Mouse (Mus musculus) intestine, embryonic 14.5 days (tissue): ENCODE results near the gene Nt5dc3. TPM values are rescaled to one million over a fixed set of nuclear protein-coding genes. Genes with fewer than 3 reads are reported as not detected.

Source experiments
- ATAC-seq: fragments of 200-750 bp; cut with Nextera tagmentation; replicated peaks from 2 replicates; pipeline ENCODE4 v1.8.0; 2017; ENCODE audit warnings: low read depth, moderate number of reproducible peaks, moderate TSS enrichment, moderate library complexity; ENCODE audit not compliant: low FRiP score, low TSS enrichment
- DNase-seq: peaks from one replicate; pipeline ENCODE4 v3.0.0-alpha.2; 2018; ENCODE audit warnings: low spot score
- H3K27ac ChIP-seq: fragments of 300-500 bp; sonication (generic); 2 replicates; pipeline ENCODE4 v1.5.1; 2014; ENCODE audit warnings: low read depth, mild to moderate bottlenecking, control low read depth
- H3K27me3 ChIP-seq: fragments of 300-500 bp; sonication (generic); replicated peaks from 2 replicates; pipeline ENCODE4 v1.6.1; 2014; ENCODE audit warnings: low read length, control low read depth; ENCODE audit not compliant: control insufficient read depth, insufficient read depth
- H3K36me3 ChIP-seq: fragments of 300-500 bp; sonication (generic); 2 replicates; pipeline ENCODE4 v1.6.1; 2014; ENCODE audit warnings: low read length, control low read depth; ENCODE audit not compliant: control insufficient read depth, insufficient read depth
- H3K4me1 ChIP-seq: fragments of 300-500 bp; sonication (generic); replicated peaks from 2 replicates; pipeline ENCODE4 v1.6.1; 2014; ENCODE audit warnings: low read length, control low read depth, mixed read lengths; ENCODE audit not compliant: control insufficient read depth, insufficient read depth
- H3K4me2 ChIP-seq: fragments of 300-500 bp; sonication (generic); 2 replicates; pipeline ENCODE4 v1.6.1; 2014; ENCODE audit warnings: low read length
- H3K4me3 ChIP-seq: fragments of 300-500 bp; sonication (generic); 2 replicates; pipeline ENCODE4 v1.5.1; 2014; ENCODE audit warnings: low read depth, low read length, control low read depth, mixed read lengths
- H3K9ac ChIP-seq: fragments of 300-500 bp; sonication (generic); 2 replicates; pipeline ENCODE4 v1.6.1; 2014; ENCODE audit warnings: mild to moderate bottlenecking, low read length
- H3K9me3 ChIP-seq: fragments of 300-500 bp; sonication (generic); 2 replicates; pipeline ENCODE4 v1.6.1; 2016; ENCODE audit warnings: low read length, control low read depth; ENCODE audit not compliant: control insufficient read depth
- WGBS: fragments of 180-500 bp; shearing (Covaris S2); extraction: QIAGEN DNeasy Blood & Tissue Kit; methylation state at CpG from one replicate; pipeline ENCODE4 v1.1.7; 2014; 5-methylcytosine and 5-hydroxymethylcytosine counted together
- polyA plus RNA-seq: library from polyadenylated mRNA; unstranded; fragments of >200 nt; fragmentation: Nextera tagmentation; extraction: Ambion mirVana; gene quantifications from 2 replicates; pipeline ENCODE4 v1.2.1, GENCODE M21; 2014

Nt5dc3 gene
- polyA plus RNA-seq, 1 experiment from 2014 or later, result 1.9 TPM

DNA sequence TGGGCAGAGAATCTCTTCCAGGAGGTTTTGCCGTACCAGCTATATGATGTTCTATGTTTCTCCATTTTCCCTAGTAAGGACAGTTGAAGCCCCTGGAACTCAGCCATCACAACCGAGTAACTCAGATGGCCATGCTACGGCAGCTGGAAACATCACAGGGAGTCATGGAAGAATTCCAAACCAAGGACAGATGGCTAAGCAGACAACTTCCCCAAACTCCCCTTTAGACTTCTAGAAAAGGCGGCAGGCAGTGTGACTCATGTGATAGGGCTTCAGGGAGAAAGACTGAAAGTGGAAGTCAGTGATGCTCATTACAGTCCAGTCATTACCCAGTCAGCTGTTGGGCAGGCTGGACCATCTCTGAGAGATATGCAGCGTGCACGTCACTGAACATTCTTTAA lies 6.6 kb upstream of the Nt5dc3 start:
- no peak overlapping the region for H3K9ac ChIP-seq
- DNase-seq, result no peak
- 45% methylated on average over 6 of the region's 6 CpGs for WGBS

DNA sequence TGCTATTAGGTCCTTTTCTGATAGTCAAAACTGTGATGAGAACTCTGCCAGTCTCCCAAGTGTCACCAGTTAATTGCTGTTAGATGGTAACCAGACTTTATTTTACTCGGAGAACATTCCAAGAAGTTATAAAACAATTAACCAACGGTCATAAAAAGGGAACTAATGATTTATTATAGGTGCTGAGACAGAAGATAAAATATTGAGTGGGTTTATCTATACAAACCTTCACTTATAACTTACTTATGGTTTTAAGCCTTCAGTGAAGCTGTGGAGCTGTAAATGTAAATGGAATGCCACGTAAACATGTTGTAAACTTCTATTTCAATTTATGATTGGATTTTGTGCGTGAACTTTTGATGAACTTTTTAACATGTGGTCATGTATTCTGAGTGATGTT lies 5.4 kb upstream of the Nt5dc3 start:
- Histone ChIP-seq H3K4me2 (no peak overlapping the region), H3K27ac (no peak overlapping the region), H3K9me3 (no peaks in the 10 kb centered on the region), H3K27me3 (no peaks in the 10 kb centered on the region), H3K36me3 (no peaks in the 10 kb centered on the region), H3K9ac (no peak overlapping the region), H3K4me1 (peaks cover 24% of the 10 kb centered on the region; the same call in 1 of the 2 replicates), H3K4me3 (no peak overlapping the region)
- ATAC-seq (no peak), DNase-seq (no peak)
- WGBS, result 13% methylated on average over 4 of the region's 4 CpGs

More for the DNA sequence above, 6.6 kb upstream of the Nt5dc3 start:
- H3K4me1 ChIP-seq, result peaks cover 17% of the 10 kb centered on the region; the same call in 1 of the 2 replicates
- no peak for ATAC-seq
- H3K9me3 ChIP-seq, result no peaks in the 10 kb centered on the region
- H3K27me3 ChIP-seq, result no peaks in the 10 kb centered on the region
- H3K4me2 ChIP-seq, result no peak overlapping the region
- H3K36me3 ChIP-seq, result no peaks in the 10 kb centered on the region
- H3K4me3 ChIP-seq, result no peak overlapping the region
- H3K27ac ChIP-seq, result no peak overlapping the region

DNA sequence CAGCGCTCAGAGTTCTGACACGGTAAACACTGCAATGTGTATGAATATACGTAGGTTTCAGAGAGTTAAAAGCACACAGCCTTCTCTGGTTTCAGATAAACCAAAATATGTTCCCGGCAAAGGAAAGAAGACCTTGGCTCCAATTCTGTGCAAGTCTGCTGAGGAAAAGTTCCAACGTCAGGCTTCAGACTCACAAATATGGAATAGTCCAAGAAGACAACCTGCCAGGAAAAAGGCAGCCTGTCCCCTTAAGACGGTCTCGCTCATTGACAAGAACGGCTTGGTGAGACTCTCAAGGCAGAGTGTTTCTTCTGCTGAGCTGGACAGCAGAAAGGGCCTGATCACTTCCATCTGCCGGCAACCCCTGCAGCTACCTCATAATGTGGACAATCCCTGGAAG lies 2.5 kb upstream of the Nt5dc3 start:
- WGBS, result 45% methylated on average over 9 of the region's 9 CpGs
- no peak overlapping the region for H3K4me2 ChIP-seq
- H3K36me3 ChIP-seq, result no peaks in the 10 kb centered on the region
- ATAC-seq (no peak), DNase-seq (no peak)
- no peak overlapping the region for H3K9ac ChIP-seq
- no peak overlapping the region for H3K4me3 ChIP-seq
- H3K4me1 ChIP-seq, result peaks cover 22% of the 10 kb centered on the region; the same call in 1 of the 2 replicates
- 0 out of 2 replicates have a peak overlapping the region, but pooled peaks have one; percentile 16 for H3K27ac ChIP-seq
- no peaks in the 10 kb centered on the region for H3K27me3 ChIP-seq
- H3K9me3 ChIP-seq, result no peaks in the 10 kb centered on the region

DNA sequence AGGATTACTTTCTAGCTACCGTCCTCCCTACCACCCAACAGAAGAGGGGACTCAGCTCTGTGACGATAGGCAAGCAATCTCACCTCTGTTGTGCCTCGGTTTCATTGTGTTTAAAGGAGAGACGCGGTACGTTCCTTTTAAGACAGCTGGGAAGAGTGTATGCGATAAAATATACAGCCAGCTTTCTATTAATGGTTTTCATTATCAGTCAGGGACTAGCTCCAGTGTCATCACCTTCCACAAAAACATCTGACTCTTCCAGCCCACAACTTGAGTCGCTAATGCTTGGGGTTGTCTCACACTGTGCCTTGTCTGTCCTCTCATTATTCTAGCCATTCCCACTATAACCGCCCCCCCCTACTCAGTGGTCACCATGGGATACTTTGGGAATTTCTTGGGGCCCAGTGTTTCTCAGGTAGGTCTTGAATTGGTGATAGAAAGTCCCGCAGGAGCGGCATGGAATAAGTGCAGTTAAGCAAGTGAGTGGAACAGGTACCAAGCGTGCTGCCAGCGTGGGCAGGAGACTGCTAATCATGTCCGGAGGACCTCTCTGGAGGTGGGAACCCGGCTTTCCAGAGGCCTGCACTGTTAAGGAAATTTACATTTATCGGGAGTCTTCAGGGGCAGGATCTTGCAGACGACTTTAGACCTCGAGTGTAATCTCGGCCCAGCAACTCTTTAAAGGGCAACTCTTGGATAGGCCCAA lies 1.0 kb upstream of the Nt5dc3 start:
- DNase-seq, result no peak
- ATAC-seq, result no peak; the same call in 1 of the 2 replicates

DNA sequence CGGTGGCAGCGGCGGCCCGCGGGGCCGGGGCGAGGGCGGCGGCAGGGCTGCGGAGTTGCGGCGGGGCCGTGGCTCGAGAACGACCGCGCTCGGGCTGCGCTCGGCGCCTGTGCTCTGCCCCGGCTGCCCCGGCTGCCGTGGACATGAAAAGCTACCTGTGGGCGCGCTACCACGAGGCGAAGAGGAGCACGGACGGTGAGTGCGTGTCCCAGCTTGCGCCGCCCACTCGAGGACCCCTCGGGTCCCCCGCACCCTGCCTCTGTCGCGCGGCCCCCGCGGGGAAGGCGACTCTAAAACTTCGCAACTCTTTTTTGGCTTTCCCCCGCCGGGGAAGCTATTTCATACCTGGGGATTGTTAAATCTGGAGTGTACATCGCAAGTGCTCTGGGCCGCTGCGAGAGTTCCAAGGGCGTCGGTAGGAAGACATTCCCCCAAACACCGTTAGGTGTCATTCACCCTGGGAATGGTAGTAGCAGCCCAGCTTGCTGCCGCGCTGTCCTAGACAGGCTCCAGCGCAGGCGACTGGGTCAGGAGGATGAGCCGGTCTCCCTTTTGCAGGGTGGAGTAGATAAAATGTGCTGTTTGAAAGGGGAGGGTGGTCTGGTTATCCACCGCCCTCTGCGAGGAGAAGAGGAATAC lies 431 bp downstream of the Nt5dc3 start:
- Histone ChIP-seq H3K27ac (no peak overlapping the region), H3K36me3 (no peaks in the 10 kb centered on the region), H3K9me3 (no peaks in the 10 kb centered on the region), H3K4me2 (peak overlapping the region; percentile 87), H3K9ac (peak overlapping the region; percentile 58), H3K27me3 (no peaks in the 10 kb centered on the region), H3K4me1 (peaks cover 26% of the 10 kb centered on the region), H3K4me3 (peak overlapping the region; percentile 58)
- peak; percentile 37 for ATAC-seq
- WGBS, result under 1% methylated on average over 57 of the region's 58 CpGs
- DNase-seq, result peak; percentile 69

More for the DNA sequence above, 1.0 kb upstream of the Nt5dc3 start:
- Histone ChIP-seq H3K4me2 (peak overlapping the region; percentile 87), H3K9ac (peak overlapping the region; percentile 58), H3K36me3 (no peaks in the 10 kb centered on the region), H3K4me3 (peak overlapping the region; percentile 58), H3K27me3 (no peaks in the 10 kb centered on the region), H3K9me3 (no peaks in the 10 kb centered on the region), H3K4me1 (peaks cover 26% of the 10 kb centered on the region), H3K27ac (peak overlapping the region; percentile 62; the same call in 1 of the 2 replicates)
- 40% methylated on average over 19 of the region's 19 CpGs for WGBS

DNA sequence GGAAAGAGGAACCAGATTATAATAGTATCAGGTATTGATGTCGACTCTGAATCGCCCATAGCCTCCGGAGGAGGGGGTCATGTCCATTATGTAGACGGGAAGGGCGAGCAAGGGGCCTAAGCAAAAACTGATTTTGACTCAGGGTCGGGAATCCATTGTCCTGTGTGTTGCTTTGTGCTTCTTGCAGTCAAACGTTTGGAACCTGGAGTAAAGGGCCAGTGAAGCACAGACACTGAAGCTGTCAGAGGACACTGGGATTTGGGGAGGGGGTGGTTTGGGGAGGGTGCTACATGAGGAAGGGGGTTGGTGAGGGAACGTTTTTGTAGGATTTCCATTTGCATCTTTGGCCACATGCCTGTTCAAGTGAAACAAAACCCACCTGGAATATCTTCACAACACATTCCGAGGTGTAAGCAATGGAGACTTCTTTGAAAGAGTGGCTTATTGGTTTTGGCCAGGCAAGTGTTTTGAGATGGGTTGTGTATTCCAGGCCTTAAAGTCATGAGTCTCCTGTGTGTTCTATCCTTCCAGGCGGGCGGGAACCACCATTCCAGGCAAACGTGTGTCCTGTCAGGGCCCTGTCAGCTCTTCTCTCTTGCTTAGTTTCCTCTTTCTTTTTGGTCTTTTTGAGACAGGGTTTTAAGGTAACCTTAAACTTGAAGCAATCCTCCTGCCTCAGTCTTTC lies 1.2 kb downstream of the Nt5dc3 start:
- Histone ChIP-seq H3K9ac (peak overlapping the region; percentile 58), H3K27me3 (no peaks in the 10 kb centered on the region), H3K9me3 (no peaks in the 10 kb centered on the region), H3K4me2 (peak overlapping the region; percentile 87), H3K36me3 (no peaks in the 10 kb centered on the region), H3K4me3 (peak overlapping the region; percentile 58), H3K4me1 (peaks cover 26% of the 10 kb centered on the region), H3K27ac (no peak overlapping the region)
- WGBS, result 22% methylated on average over 12 of the region's 12 CpGs
- DNase-seq (no peak), ATAC-seq (no peak)

DNA sequence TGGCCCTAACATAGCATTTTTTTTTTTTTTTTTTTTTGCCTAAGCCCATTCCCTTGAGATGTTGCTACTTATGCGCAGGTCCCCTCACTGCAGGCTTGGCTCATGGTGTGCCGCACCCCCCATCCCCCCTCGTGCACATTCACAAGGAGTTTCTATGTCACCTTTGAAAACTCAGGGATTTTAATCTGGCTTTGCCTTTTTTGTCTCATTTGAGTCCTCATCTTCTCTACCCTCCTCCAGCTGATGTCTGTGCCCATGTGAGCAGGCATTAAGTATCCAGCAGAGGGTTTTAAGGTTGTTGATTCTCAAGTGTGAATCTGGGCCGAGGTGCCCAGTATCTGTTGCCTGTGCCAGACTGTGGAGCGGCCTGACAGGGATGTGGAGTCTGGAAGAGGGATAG lies 2.8 kb downstream of the Nt5dc3 start:
- WGBS, result 49% methylated on average over 5 of the region's 5 CpGs
- Histone ChIP-seq H3K9me3 (no peaks in the 10 kb centered on the region), H3K4me3 (no peak overlapping the region), H3K4me1 (peaks cover 21% of the 10 kb centered on the region), H3K36me3 (no peaks in the 10 kb centered on the region), H3K27me3 (no peaks in the 10 kb centered on the region), H3K27ac (no peak overlapping the region), H3K4me2 (no peak overlapping the region), H3K9ac (no peak overlapping the region)
- DNase-seq (no peak), ATAC-seq (no peak)

DNA sequence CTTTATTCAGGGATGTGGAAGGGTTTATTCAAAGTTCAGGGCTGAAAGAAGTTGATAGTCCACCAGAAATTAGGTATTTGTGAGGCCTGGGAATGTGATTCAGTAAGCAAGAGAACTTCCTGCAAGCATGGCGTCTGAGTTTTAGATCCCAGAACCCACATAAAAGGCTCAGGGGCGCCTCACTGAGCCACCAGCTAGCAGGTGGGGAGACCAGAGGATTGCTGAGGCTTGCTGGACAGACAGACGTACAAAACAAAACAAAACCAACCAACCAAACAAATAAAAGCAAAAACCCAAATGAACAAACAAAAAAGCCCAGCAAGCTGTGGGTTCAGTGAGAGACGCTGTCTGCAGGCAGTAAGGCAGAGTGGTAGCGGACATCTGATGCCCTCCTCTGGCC lies 3.9 kb downstream of the Nt5dc3 start:
- no peaks in the 10 kb centered on the region for H3K27me3 ChIP-seq
- H3K4me1 ChIP-seq, result peaks cover 18% of the 10 kb centered on the region

More for the DNA sequence above, 3.9 kb downstream of the Nt5dc3 start:
- H3K4me3 ChIP-seq, result no peak overlapping the region
- no peaks in the 10 kb centered on the region for H3K9me3 ChIP-seq
- H3K4me2 ChIP-seq, result no peak overlapping the region
- ATAC-seq (no peak), DNase-seq (no peak)
- no peak overlapping the region for H3K9ac ChIP-seq
- 66% methylated on average over 5 of the region's 5 CpGs for WGBS
- H3K27ac ChIP-seq, result 0 out of 2 replicates have a peak overlapping the region, but pooled peaks have one; percentile 33
- no peaks in the 10 kb centered on the region for H3K36me3 ChIP-seq
